Mouse (Mus musculus): ENCODE measurements around the gene Tmem229b. TPM values are rescaled to one million over a fixed set of nuclear protein-coding genes. Genes with fewer than 3 reads are reported as not detected.

Tmem229b gene
- polyA plus RNA-seq, 1 experiment from 2014 or later = 7.9 TPM

GRCm38 (mm10) chr12:79022882-79023281 is 15.5 kb upstream of the Tmem229b start:
- WGBS = 8% methylated on average over 3 of the region's 3 CpGs
- Histone ChIP-seq H3K9me3 (ENCODE audit: control insufficient read depth, low read length) (no peaks in the 10 kb centered on the region), H3K36me3 (ENCODE audit: control insufficient read depth, insufficient read depth, low read length) (no peaks in the 10 kb centered on the region), H3K27me3 (ENCODE audit: control insufficient read depth, insufficient read depth, low read length) (no peaks in the 10 kb centered on the region), H3K27ac (ENCODE audit: low read depth, low read length) (no peak overlapping the region), H3K4me1 (replicated peaks; ENCODE audit: control insufficient read depth, insufficient read depth, low read length) (no peaks in the 10 kb centered on the region), H3K9ac (ENCODE audit: low read length) (no peak overlapping the region), H3K4me2 (ENCODE audit: low read depth, low read length, severe bottlenecking) (no peak overlapping the region), H3K4me3 (ENCODE audit: low read depth, low read length) (no peak overlapping the region)
- DNase-seq (ENCODE audit: low spot score) (peak; percentile 75), ATAC-seq (replicated peaks; ENCODE audit: low FRiP score) (peak; percentile 51; the same call in 1 of the 2 replicates)

GRCm38 (mm10) chr12:79021902-79022301 is 14.5 kb upstream of the Tmem229b start:
- 83% methylated on average over 1 of the region's 1 CpGs for WGBS
- ATAC-seq (replicated peaks; ENCODE audit: low FRiP score) = no peak

GRCm38 (mm10) chr12:79017994-79018399 is 10.6 kb upstream of the Tmem229b start:
- WGBS = 65% methylated on average over 4 of the region's 4 CpGs
- DNase-seq (ENCODE audit: low spot score) (no peak), ATAC-seq (replicated peaks; ENCODE audit: low FRiP score) (no peak)
- Histone ChIP-seq H3K4me3 (ENCODE audit: low read depth, low read length) (no peak overlapping the region), H3K9me3 (ENCODE audit: control insufficient read depth, low read length) (no peaks in the 10 kb centered on the region), H3K9ac (ENCODE audit: low read length) (no peak overlapping the region), H3K4me1 (replicated peaks; ENCODE audit: control insufficient read depth, insufficient read depth, low read length) (0 out of 2 replicates have a peak, but pooled peaks cover 2% of the 10 kb centered on the region), H3K36me3 (ENCODE audit: control insufficient read depth, insufficient read depth, low read length) (no peaks in the 10 kb centered on the region), H3K27me3 (ENCODE audit: control insufficient read depth, insufficient read depth, low read length) (no peaks in the 10 kb centered on the region), H3K4me2 (ENCODE audit: low read depth, low read length, severe bottlenecking) (no peak overlapping the region), H3K27ac (ENCODE audit: low read depth, low read length) (no peak overlapping the region)

More at GRCm38 (mm10) chr12:79021902-79022301, 14.5 kb upstream of the Tmem229b start:
- Histone ChIP-seq H3K9me3 (ENCODE audit: control insufficient read depth, low read length) (no peaks in the 10 kb centered on the region), H3K4me3 (ENCODE audit: low read depth, low read length) (no peak overlapping the region), H3K4me1 (replicated peaks; ENCODE audit: control insufficient read depth, insufficient read depth, low read length) (no peaks in the 10 kb centered on the region), H3K4me2 (ENCODE audit: low read depth, low read length, severe bottlenecking) (no peak overlapping the region), H3K27ac (ENCODE audit: low read depth, low read length) (no peak overlapping the region), H3K27me3 (ENCODE audit: control insufficient read depth, insufficient read depth, low read length) (no peaks in the 10 kb centered on the region), H3K9ac (ENCODE audit: low read length) (no peak overlapping the region), H3K36me3 (ENCODE audit: control insufficient read depth, insufficient read depth, low read length) (no peaks in the 10 kb centered on the region)
- DNase-seq (ENCODE audit: low spot score) = no peak

GRCm38 (mm10) chr12:79016109-79016508 is 8.7 kb upstream of the Tmem229b start:
- Histone ChIP-seq H3K4me2 (ENCODE audit: low read depth, low read length, severe bottlenecking) (no peak overlapping the region), H3K9me3 (ENCODE audit: control insufficient read depth, low read length) (no peaks in the 10 kb centered on the region), H3K27me3 (ENCODE audit: control insufficient read depth, insufficient read depth, low read length) (no peaks in the 10 kb centered on the region), H3K4me1 (replicated peaks; ENCODE audit: control insufficient read depth, insufficient read depth, low read length) (0 out of 2 replicates have a peak, but pooled peaks cover 2% of the 10 kb centered on the region), H3K27ac (ENCODE audit: low read depth, low read length) (no peak overlapping the region; the same call in 1 of the 2 replicates), H3K9ac (ENCODE audit: low read length) (peak overlapping the region; percentile 12; the same call in 1 of the 2 replicates), H3K36me3 (ENCODE audit: control insufficient read depth, insufficient read depth, low read length) (no peaks in the 10 kb centered on the region), H3K4me3 (ENCODE audit: low read depth, low read length) (no peak overlapping the region)
- ATAC-seq (replicated peaks; ENCODE audit: low FRiP score) (peak; percentile 56; the same call in 1 of the 2 replicates), DNase-seq (ENCODE audit: low spot score) (no peak)
- 13% methylated on average over 5 of the region's 5 CpGs for WGBS

GRCm38 (mm10) chr12:79010569-79010968 is 3.1 kb upstream of the Tmem229b start:
- 38% methylated on average over 3 of the region's 3 CpGs for WGBS
- no peak for ATAC-seq (replicated peaks; ENCODE audit: low FRiP score)

GRCm38 (mm10) chr12:79006478-79007125 is 825 bp downstream of the Tmem229b start:
- under 1% methylated on average over 50 of the region's 53 CpGs for WGBS

More at GRCm38 (mm10) chr12:79010569-79010968, 3.1 kb upstream of the Tmem229b start:
- H3K4me2 ChIP-seq (ENCODE audit: low read depth, low read length, severe bottlenecking) = no peak overlapping the region
- H3K27ac ChIP-seq (ENCODE audit: low read depth, low read length) = no peak overlapping the region
- no peaks in the 10 kb centered on the region for H3K9me3 ChIP-seq (ENCODE audit: control insufficient read depth, low read length)
- H3K36me3 ChIP-seq (ENCODE audit: control insufficient read depth, insufficient read depth, low read length) = no peaks in the 10 kb centered on the region
- peaks cover 3% of the 10 kb centered on the region; the same call in 1 of the 2 replicates for H3K4me1 ChIP-seq (replicated peaks; ENCODE audit: control insufficient read depth, insufficient read depth, low read length)
- H3K27me3 ChIP-seq (ENCODE audit: control insufficient read depth, insufficient read depth, low read length) = no peaks in the 10 kb centered on the region
- H3K9ac ChIP-seq (ENCODE audit: low read length) = no peak overlapping the region
- DNase-seq (ENCODE audit: low spot score) = no peak
- no peak overlapping the region for H3K4me3 ChIP-seq (ENCODE audit: low read depth, low read length)

GRCm38 (mm10) chr12:79006076-79006475 is 1.4 kb downstream of the Tmem229b start:
- DNase-seq (ENCODE audit: low spot score) = no peak
- H3K9ac ChIP-seq (ENCODE audit: low read length) = peak overlapping the region; percentile 81

More at GRCm38 (mm10) chr12:79006478-79007125, 825 bp downstream of the Tmem229b start:
- Histone ChIP-seq H3K4me3 (ENCODE audit: low read depth, low read length) (peak overlapping the region; percentile 87), H3K4me2 (ENCODE audit: low read depth, low read length, severe bottlenecking) (peak overlapping the region; percentile 78), H3K27me3 (ENCODE audit: control insufficient read depth, insufficient read depth, low read length) (no peaks in the 10 kb centered on the region), H3K9ac (ENCODE audit: low read length) (peak overlapping the region; percentile 81), H3K36me3 (ENCODE audit: control insufficient read depth, insufficient read depth, low read length) (no peaks in the 10 kb centered on the region), H3K4me1 (replicated peaks; ENCODE audit: control insufficient read depth, insufficient read depth, low read length) (peaks cover 3% of the 10 kb centered on the region; the same call in 1 of the 2 replicates), H3K27ac (ENCODE audit: low read depth, low read length) (no peak overlapping the region), H3K9me3 (ENCODE audit: control insufficient read depth, low read length) (no peaks in the 10 kb centered on the region)
- peak; percentile 73 for ATAC-seq (replicated peaks; ENCODE audit: low FRiP score)
- DNase-seq (ENCODE audit: low spot score) = peak; percentile 76

GRCm38 (mm10) chr12:79005456-79005855 is 2.0 kb downstream of the Tmem229b start:
- Histone ChIP-seq H3K36me3 (ENCODE audit: control insufficient read depth, insufficient read depth, low read length) (no peaks in the 10 kb centered on the region), H3K4me3 (ENCODE audit: low read depth, low read length) (no peak overlapping the region), H3K9ac (ENCODE audit: low read length) (no peak overlapping the region), H3K9me3 (ENCODE audit: control insufficient read depth, low read length) (no peaks in the 10 kb centered on the region), H3K27ac (ENCODE audit: low read depth, low read length) (no peak overlapping the region), H3K27me3 (ENCODE audit: control insufficient read depth, insufficient read depth, low read length) (no peaks in the 10 kb centered on the region), H3K4me2 (ENCODE audit: low read depth, low read length, severe bottlenecking) (no peak overlapping the region), H3K4me1 (replicated peaks; ENCODE audit: control insufficient read depth, insufficient read depth, low read length) (no peaks in the 10 kb centered on the region; the same call in 1 of the 2 replicates)
- no peak for ATAC-seq (replicated peaks; ENCODE audit: low FRiP score)
- WGBS = 86% methylated on average over 5 of the region's 5 CpGs
- DNase-seq (ENCODE audit: low spot score) = no peak

More at GRCm38 (mm10) chr12:79006076-79006475, 1.4 kb downstream of the Tmem229b start:
- no peak overlapping the region for H3K27ac ChIP-seq (ENCODE audit: low read depth, low read length)
- H3K4me3 ChIP-seq (ENCODE audit: low read depth, low read length) = peak overlapping the region; percentile 87
- H3K36me3 ChIP-seq (ENCODE audit: control insufficient read depth, insufficient read depth, low read length) = no peaks in the 10 kb centered on the region
- no peaks in the 10 kb centered on the region for H3K27me3 ChIP-seq (ENCODE audit: control insufficient read depth, insufficient read depth, low read length)
- peak overlapping the region; percentile 78 for H3K4me2 ChIP-seq (ENCODE audit: low read depth, low read length, severe bottlenecking)
- 40% methylated on average over 9 of the region's 9 CpGs for WGBS
- peaks cover 2% of the 10 kb centered on the region; the same call in 1 of the 2 replicates for H3K4me1 ChIP-seq (replicated peaks; ENCODE audit: control insufficient read depth, insufficient read depth, low read length)
- H3K9me3 ChIP-seq (ENCODE audit: control insufficient read depth, low read length) = no peaks in the 10 kb centered on the region
- ATAC-seq (replicated peaks; ENCODE audit: low FRiP score) = no peak
